Mouse (Mus musculus) midbrain, embryonic 10.5 days (tissue): ENCODE data around the gene Pop5. TPM values are rescaled to one million over a fixed set of nuclear protein-coding genes. Genes with fewer than 3 reads are reported as not detected.
A peak's percentile ranks its signal among the peaks of the same experiment; 100 is the strongest.

Source experiments
- DNase-seq: peaks from one replicate; pipeline ENCODE4 v3.0.0-alpha.2; 2017; ENCODE audit warnings: low spot score
- H3K27ac ChIP-seq: fragments of 300-500 bp; sonication (generic); replicated peaks from 2 replicates; pipeline ENCODE4 v1.5.1; 2016; ENCODE audit warnings: mild to moderate bottlenecking
- H3K27me3 ChIP-seq: fragments of 300-500 bp; sonication (generic); 2 replicates; pipeline ENCODE4 v1.6.1; 2016; ENCODE audit warnings: low read depth, mild to moderate bottlenecking; ENCODE audit not compliant: poor library complexity, severe bottlenecking
- H3K36me3 ChIP-seq: fragments of 300-500 bp; sonication (generic); 2 replicates; pipeline ENCODE4 v1.6.1; 2016; ENCODE audit warnings: mild to moderate bottlenecking, moderate library complexity
- H3K4me1 ChIP-seq: fragments of 300-500 bp; sonication (generic); 2 replicates; pipeline ENCODE4 v1.6.1; 2016
- H3K4me3 ChIP-seq: fragments of 300-500 bp; sonication (generic); 2 replicates; pipeline ENCODE4 v1.5.1; 2016; ENCODE audit warnings: mild to moderate bottlenecking, moderate library complexity
- H3K9me3 ChIP-seq: fragments of 300-500 bp; sonication (generic); replicated peaks from 2 replicates; pipeline ENCODE4 v1.6.1; 2016; ENCODE audit warnings: mild to moderate bottlenecking
- WGBS: fragments of 180-500 bp; shearing (Covaris S2); methylation state at CpG from one replicate; pipeline ENCODE4 v1.1.7; 2016; 5-methylcytosine and 5-hydroxymethylcytosine counted together
- polyA plus RNA-seq: library from polyadenylated mRNA; unstranded; fragments of >200 nt; fragmentation: Nextera tagmentation; extraction: Ambion mirVana; gene quantifications from 2 replicates; pipeline ENCODE4 v1.2.1, GENCODE M21; 2016

The Pop5 gene
- polyA plus RNA-seq, 1 experiment from 2014 or later: 113 TPM

DNA sequence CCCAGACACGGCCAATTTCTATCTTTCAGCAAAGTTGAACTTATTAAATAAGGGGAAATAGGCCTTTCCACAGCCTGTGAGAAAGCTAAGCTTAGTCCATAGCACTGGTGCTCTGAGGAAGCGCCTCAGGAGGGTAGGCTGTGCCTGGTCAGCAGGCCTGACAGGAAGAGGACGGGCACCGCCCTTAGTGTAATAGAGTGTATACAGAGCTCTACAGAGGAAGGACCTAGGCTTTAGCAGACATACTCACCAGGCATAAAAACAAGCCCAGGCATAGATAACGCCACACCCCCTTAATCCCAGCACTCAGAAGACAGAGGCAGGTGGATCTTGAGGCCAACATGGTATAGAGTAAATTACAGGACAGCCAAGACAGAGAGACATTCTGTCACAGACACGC is 24.7 kb downstream of the Pop5 start:
- peaks cover 79% of the 10 kb centered on the region for H3K36me3 ChIP-seq

DNA sequence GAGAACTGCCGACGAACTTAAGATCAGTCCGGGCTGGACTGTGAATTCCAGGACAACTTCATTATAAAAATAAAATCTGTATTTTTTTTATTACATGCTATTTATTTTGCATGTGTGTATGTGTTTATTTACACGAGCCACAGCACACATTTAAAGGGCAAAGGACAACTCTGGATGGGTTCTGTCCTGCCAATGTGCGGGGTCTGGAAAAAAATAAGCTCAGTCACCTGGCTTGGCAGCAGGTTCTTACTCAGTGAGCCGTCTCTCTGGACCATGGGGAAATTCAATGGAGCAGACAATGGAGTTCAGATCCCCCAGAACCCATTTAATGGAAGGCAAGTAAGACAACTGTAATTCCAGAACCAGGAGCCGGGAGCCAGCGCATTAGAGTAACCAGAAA is 25.5 kb downstream of the Pop5 start:
- Histone ChIP-seq H3K36me3 (peaks cover 78% of the 10 kb centered on the region), H3K27ac (no peak overlapping the region), H3K9me3 (no peaks in the 10 kb centered on the region), H3K4me3 (no peak overlapping the region), H3K4me1 (0 out of 2 replicates have a peak, but pooled peaks cover 9% of the 10 kb centered on the region), H3K27me3 (no peaks in the 10 kb centered on the region)
- no peak for DNase-seq
- WGBS: 89% methylated on average over 8 of the region's 8 CpGs

More for the DNA sequence above, 24.7 kb downstream of the Pop5 start:
- Histone ChIP-seq H3K27ac (no peak overlapping the region), H3K9me3 (no peaks in the 10 kb centered on the region), H3K4me3 (no peak overlapping the region), H3K27me3 (no peaks in the 10 kb centered on the region), H3K4me1 (0 out of 2 replicates have a peak, but pooled peaks cover 8% of the 10 kb centered on the region)
- no peak for DNase-seq
- 90% methylated on average over 6 of the region's 6 CpGs for WGBS

DNA sequence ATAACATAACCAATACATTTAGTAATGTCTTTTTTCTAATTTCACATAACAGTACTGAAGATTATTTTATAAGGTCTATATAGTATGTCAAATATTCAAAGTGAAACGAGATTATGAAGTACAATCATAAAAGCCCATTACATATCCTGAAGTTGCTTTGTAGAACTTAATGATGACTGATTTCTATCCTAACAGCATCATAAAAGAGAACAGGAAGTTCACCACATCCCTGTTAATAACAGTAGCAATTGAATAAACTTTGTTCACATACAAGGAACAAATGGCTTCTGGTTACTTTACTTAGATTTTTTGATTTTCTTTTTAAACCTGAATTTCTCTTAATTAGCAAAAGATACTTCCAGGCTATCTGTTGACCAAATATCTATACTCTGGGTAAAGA is 26.2 kb downstream of the Pop5 start:
- no peaks in the 10 kb centered on the region for H3K9me3 ChIP-seq
- H3K27me3 ChIP-seq: no peaks in the 10 kb centered on the region
- H3K36me3 ChIP-seq: peaks cover 78% of the 10 kb centered on the region
- H3K4me1 ChIP-seq: 0 out of 2 replicates have a peak, but pooled peaks cover 14% of the 10 kb centered on the region
- H3K4me3 ChIP-seq: no peak overlapping the region
- 95% methylated on average over 1 of the region's 1 CpGs for WGBS
- no peak for DNase-seq
- H3K27ac ChIP-seq: no peak overlapping the region

- Histone ChIP-seq H3K4me1 (0 out of 2 replicates have a peak, but pooled peaks cover 14% of the 10 kb centered on the region), H3K4me3 (no peak overlapping the region), H3K27ac (no peak overlapping the region), H3K36me3 (peaks cover 73% of the 10 kb centered on the region), H3K9me3 (no peaks in the 10 kb centered on the region), H3K27me3 (no peaks in the 10 kb centered on the region)
- 88% methylated on average over 14 of the region's 14 CpGs for WGBS
- DNase-seq: no peak
Measured at GRCm38 (mm10) chr5:115262502-115263291, 27.1 kb downstream of the Pop5 start.

- Histone ChIP-seq H3K9me3 (no peaks in the 10 kb centered on the region), H3K4me3 (no peak overlapping the region), H3K27me3 (no peaks in the 10 kb centered on the region), H3K4me1 (peaks cover 47% of the 10 kb centered on the region), H3K27ac (no peak overlapping the region), H3K36me3 (peaks cover 72% of the 10 kb centered on the region)
- WGBS: 89% methylated on average over 5 of the region's 5 CpGs
- no peak for DNase-seq
Measured at GRCm38 (mm10) chr5:115266340-115266739, 30.7 kb downstream of the Pop5 start.

DNA sequence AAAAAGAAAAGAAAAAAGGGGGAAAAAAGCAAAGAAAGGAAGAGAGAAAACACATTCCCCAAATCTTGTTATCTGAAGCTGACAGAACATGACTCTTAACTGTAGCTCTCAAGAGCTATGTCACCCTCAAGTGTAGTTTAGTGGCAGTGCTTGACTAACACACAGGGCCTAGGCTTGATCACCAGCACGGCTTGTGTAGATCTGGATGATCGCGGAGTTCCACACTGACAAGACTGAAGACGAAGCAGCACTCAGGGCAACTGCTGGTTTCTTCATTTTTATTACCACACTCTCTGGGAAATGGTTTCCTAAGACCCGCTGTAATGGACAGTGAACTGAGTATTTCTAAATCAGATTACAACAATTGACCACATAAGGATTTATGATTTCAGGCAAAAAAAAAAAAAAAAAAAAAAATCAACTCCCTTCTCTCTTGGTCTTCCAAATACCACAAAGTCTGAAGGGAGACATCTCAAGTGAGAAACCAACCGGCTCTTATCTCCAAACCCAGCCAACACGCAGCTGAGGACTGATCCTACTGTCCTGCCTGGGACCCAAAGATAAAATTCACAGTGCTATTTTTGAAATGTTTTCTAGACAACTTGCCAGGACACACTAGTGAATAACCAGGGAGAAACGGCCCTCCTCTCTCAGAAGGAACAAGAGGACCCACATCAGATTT is 31.3 kb downstream of the Pop5 start:
- no peaks in the 10 kb centered on the region for H3K9me3 ChIP-seq
- no peak overlapping the region for H3K27ac ChIP-seq
- H3K27me3 ChIP-seq: no peaks in the 10 kb centered on the region
- 91% methylated on average over 8 of the region's 8 CpGs for WGBS
- DNase-seq: no peak
- H3K4me1 ChIP-seq: peaks cover 51% of the 10 kb centered on the region
- peaks cover 72% of the 10 kb centered on the region for H3K36me3 ChIP-seq
- H3K4me3 ChIP-seq: no peak overlapping the region

DNA sequence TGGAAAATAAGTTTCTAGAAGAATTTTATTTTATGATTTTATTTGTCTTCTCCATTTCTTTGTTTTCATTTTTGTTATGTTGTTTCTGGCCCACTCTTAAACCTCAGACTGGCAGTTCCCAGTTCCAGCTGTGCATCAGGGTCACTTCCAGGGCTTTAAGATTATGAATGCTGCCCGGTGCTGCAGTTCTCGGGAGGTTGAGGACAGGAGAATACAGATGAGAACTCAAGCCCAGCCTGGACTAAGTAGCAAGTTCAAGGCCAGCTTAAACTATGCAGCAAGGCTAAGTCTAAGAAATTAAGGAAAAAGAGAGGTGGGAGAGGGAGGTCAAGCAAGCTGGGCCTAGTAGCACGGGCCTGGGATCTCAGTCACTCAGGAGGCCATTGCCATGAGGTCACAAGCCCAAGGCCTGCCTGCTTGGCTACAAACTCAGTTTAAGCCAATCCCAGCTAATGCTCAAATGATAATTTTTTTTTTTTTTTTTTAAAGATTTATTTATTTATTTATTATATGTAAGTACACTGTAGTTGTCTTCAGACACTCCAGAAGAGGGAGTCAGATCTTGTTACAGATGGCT is 31.9 kb downstream of the Pop5 start:
- WGBS: 85% methylated on average over 3 of the region's 3 CpGs
- no peak overlapping the region for H3K4me3 ChIP-seq
- no peak for DNase-seq
- H3K27me3 ChIP-seq: no peaks in the 10 kb centered on the region
- H3K36me3 ChIP-seq: peaks cover 67% of the 10 kb centered on the region
- peaks cover 50% of the 10 kb centered on the region for H3K4me1 ChIP-seq
- H3K27ac ChIP-seq: no peak overlapping the region
- H3K9me3 ChIP-seq: no peaks in the 10 kb centered on the region

GRCm38 (mm10) chr5:115268266-115268665 is 32.6 kb downstream of the Pop5 start:
- Histone ChIP-seq H3K36me3 (peaks cover 60% of the 10 kb centered on the region), H3K9me3 (no peaks in the 10 kb centered on the region), H3K4me1 (peaks cover 48% of the 10 kb centered on the region), H3K27ac (no peak overlapping the region), H3K4me3 (no peak overlapping the region), H3K27me3 (no peaks in the 10 kb centered on the region)
- 77% methylated on average over 3 of the region's 3 CpGs for WGBS
- no peak for DNase-seq

DNA sequence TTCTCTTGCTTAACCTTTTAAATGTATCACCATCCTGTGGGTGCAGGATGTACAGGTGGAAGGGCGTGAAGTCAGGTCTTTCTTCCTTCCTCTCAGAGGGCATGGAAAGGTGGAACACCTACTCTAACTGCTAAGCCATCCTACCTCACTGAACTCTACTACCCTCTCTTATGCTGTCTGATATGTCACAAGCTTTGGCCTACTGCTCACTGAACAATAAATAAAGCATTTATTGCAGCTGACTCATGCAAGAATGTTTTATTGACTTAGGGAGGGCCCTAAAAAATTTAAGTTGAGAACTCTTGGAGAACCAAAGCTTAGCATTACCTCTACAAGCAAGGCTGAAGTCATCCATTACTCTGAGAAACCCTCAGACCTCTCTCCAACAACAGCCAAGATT is 34.3 kb downstream of the Pop5 start:
- no peak for DNase-seq
- 94% methylated on average over 1 of the region's 1 CpGs for WGBS

DNA sequence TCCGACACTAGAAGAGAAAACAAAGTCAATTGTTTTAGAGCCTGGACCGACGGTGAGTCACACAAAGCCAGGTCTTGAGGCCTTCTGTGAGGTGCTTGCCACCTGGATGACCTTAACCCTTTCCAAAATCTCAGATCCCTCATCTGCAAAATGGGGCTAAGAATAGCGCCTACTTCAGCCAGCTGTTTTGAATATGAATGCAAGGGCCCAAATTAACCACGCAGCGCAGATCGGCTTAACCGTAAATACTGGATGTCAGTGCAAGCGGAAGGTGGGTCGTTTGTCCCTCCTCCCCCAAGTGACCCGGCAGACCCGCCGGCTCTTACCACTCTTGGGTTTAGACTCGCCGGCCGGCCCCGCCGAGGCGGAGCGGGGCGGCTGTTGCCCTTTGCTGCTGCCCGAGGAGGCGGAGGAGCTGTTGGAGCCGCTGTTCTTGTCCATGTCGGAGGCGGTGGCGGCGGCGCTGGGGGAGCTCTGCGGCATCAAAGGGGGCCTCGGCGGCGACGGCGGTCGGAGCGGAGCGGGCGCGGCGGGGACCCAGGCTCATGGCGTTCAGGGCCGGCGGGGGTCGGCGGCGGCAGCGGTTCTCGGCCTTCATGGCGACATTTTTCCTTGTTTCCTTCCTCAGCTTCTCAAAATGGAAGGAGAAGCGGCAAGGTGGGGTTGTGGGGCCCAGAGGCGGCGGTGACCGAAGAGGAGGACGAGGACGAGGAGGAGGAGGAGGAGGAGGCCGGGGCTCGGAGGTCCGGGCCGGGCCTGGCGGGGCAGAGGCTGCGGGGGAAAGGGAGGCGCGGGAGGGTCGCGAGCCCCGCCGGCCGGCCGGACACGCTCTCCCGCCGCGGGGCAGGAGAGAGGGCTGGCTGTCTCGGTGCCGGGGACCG is 36.5 kb downstream of the Pop5 start:
- peak overlapping the region; percentile 100 for H3K4me3 ChIP-seq
- H3K4me1 ChIP-seq: peaks cover 50% of the 10 kb centered on the region
- peaks cover 32% of the 10 kb centered on the region for H3K36me3 ChIP-seq
- DNase-seq: no peak
- no peaks in the 10 kb centered on the region for H3K9me3 ChIP-seq
- H3K27me3 ChIP-seq: no peaks in the 10 kb centered on the region
- under 1% methylated on average over 77 of the region's 77 CpGs for WGBS
- peak overlapping the region; percentile 92 for H3K27ac ChIP-seq

More for the DNA sequence above, 34.3 kb downstream of the Pop5 start:
- peaks cover 56% of the 10 kb centered on the region for H3K4me1 ChIP-seq
- H3K9me3 ChIP-seq: no peaks in the 10 kb centered on the region
- no peaks in the 10 kb centered on the region for H3K27me3 ChIP-seq
- no peak overlapping the region for H3K27ac ChIP-seq
- H3K36me3 ChIP-seq: peaks cover 49% of the 10 kb centered on the region
- peak overlapping the region; percentile 100; the same call in 1 of the 2 replicates for H3K4me3 ChIP-seq

DNA sequence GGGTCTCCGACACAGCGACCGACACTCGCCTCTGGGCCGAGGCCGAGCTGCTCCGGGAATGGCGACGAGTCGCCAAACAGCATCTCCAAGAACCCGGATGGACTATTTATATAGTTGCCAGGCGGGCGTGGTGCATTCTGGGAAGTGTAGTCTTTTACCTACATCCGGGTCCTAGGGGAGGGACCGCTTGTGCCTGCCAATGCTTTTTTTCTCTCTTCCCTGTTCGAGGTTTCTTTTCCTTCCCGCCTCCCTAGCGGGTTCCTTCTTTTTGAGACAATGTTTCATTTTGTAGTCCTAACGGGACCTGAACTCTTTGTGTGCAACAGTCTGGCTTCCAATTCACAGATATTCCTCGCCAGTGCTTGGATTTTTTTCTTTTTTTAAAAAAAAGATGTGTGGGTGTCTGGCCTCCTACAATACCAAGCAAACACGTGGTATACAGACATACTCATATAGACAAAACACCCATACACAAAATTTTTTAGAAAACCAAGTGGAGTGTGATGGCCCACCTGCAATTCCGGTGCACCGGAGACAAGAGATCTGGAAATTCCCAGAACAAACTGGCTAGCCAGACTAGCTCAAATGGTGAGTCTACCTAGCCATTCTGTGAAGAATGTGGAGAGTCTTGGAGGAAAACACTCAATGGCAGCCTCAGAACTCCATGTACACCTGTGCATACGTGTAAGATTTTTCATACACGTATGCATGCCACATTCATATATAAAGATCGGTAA is 37.3 kb downstream of the Pop5 start, which contains the start of gene Rnf10:
Rnf10 (minus strand) TSS at position 87 of the 737 bp plus-strand sequence.
- DNase-seq: peak; percentile 96
- peak within 1 kb of the TSS; percentile 92 for H3K27ac ChIP-seq
- peak within 1 kb of the TSS; percentile 100 for H3K4me3 ChIP-seq
- no peaks in the 10 kb centered on the region for H3K27me3 ChIP-seq
- H3K4me1 ChIP-seq: peaks cover 50% of the 10 kb centered on the region
- H3K36me3 ChIP-seq: peaks cover 29% of the 10 kb centered on the region
- H3K9me3 ChIP-seq: no peaks in the 10 kb centered on the region
- 15% methylated on average over 26 of the region's 26 CpGs for WGBS
